Comparison of ENCODE assay signal across 24 mouse cellular contexts in genomic region chr17:53659230-53659629, GRCm38 (mm10). TPM values are rescaled to one million over a fixed set of nuclear protein-coding genes. Genes with fewer than 3 reads are reported as not detected.
DNase-seq lines count a peak whose midpoint lies in the region; ATAC-seq and TF ChIP-seq lines count a peak whose summit lies in the region.
"Had no signal": no experiment of that assay in that cellular context is flagged by ENCODE, and none has a peak within 500 bp of the region (broad histone marks: within the 10 kb centered on the region; RNA-seq: fewer than 3 reads in every experiment).

No protein-coding gene starts in this region.

- peaks cover 33% of the 10 kb centered on the region for H3K36me3 ChIP-seq in forebrain, embryonic 14.5 days (ENCODE audit: control insufficient read depth, insufficient read depth, low read length)
- H3K36me3 ChIP-seq in forebrain, embryonic 16.5 days (ENCODE audit: control insufficient read depth, insufficient read depth) = no peaks in the 10 kb centered on the region
- peaks cover 9% of the 10 kb centered on the region; the same call in 1 of the 2 replicates for H3K36me3 ChIP-seq in midbrain, embryonic 15.5 days (replicated peaks)
- peaks cover 45% of the 10 kb centered on the region for H3K36me3 ChIP-seq in midbrain, embryonic 13.5 days
- H3K36me3 ChIP-seq: intestine, embryonic 15.5 days had no signal

- H3K27me3 ChIP-seq in forebrain, embryonic 14.5 days (replicated peaks; ENCODE audit: control insufficient read depth, insufficient read depth, low read length) = no peaks in the 10 kb centered on the region
- H3K27me3 ChIP-seq in forebrain, embryonic 16.5 days (replicated peaks; ENCODE audit: control insufficient read depth, insufficient read depth, low read length) = no peaks in the 10 kb centered on the region
- H3K27me3 ChIP-seq in midbrain, embryonic 15.5 days (replicated peaks) = no peaks in the 10 kb centered on the region
- no peaks in the 10 kb centered on the region for H3K27me3 ChIP-seq in midbrain, embryonic 13.5 days
- H3K27me3 ChIP-seq: CH12.LX; embryonic facial prominence, embryonic 13.5 days; heart, embryonic 12.5 days; heart, embryonic 15.5 days; hindbrain, embryonic 13.5 days; intestine, embryonic 15.5 days; Patski had no signal

- TF ChIP-seq POLR2A in brain, embryonic 14.5 days (IDR thresholded peaks at IDR 0.05; ENCODE audit: borderline replicate concordance, extremely low read depth, insufficient read depth, insufficient read length, poor library complexity, severe bottlenecking) = no peak

- no peak overlapping the region for H3K4me3 ChIP-seq in forebrain, embryonic 14.5 days (ENCODE audit: low read depth, low read length)
- no peak overlapping the region for H3K4me3 ChIP-seq in forebrain, embryonic 16.5 days (replicated peaks; ENCODE audit: low read length)
- no peak overlapping the region for H3K4me3 ChIP-seq in midbrain, embryonic 15.5 days
- no peak overlapping the region for H3K4me3 ChIP-seq in midbrain, embryonic 13.5 days (replicated peaks)
- no peak overlapping the region for H3K4me3 ChIP-seq in left cerebral cortex, adult 2 months
- H3K4me3 ChIP-seq: embryonic facial prominence, embryonic 10.5 days; embryonic facial prominence, embryonic 13.5 days; erythroblast, embryonic 14.5 days; heart, embryonic 12.5 days; heart, embryonic 15.5 days; hindbrain, embryonic 10.5 days; hindbrain, embryonic 13.5 days; intestine, embryonic 15.5 days had no signal

- intact Hi-C loops in left cerebral cortex, adult 2 months (cut with DNase I) = no loop called here

- ATAC-seq in forebrain, embryonic 14.5 days = 0 out of 2 replicates have a peak, but pooled peaks have one; percentile 32
- ATAC-seq in forebrain, embryonic 16.5 days = no peak
- peak; percentile 54 for ATAC-seq in midbrain, embryonic 15.5 days (replicated peaks)
- ATAC-seq in midbrain, embryonic 13.5 days = no peak
- ATAC-seq: intestine, embryonic 15.5 days; Patski had no signal

- WGBS in forebrain, embryonic 14.5 days = 31% methylated on average over 8 of the region's 8 CpGs
- WGBS in forebrain, embryonic 16.5 days = 36% methylated on average over 8 of the region's 8 CpGs
- 64% methylated on average over 8 of the region's 8 CpGs for WGBS in midbrain, embryonic 15.5 days
- 79% methylated on average over 8 of the region's 8 CpGs for WGBS in midbrain, embryonic 13.5 days

- no peaks in the 10 kb centered on the region for H3K9me3 ChIP-seq in forebrain, embryonic 14.5 days (replicated peaks; ENCODE audit: control insufficient read depth, low read length)
- no peaks in the 10 kb centered on the region for H3K9me3 ChIP-seq in forebrain, embryonic 16.5 days (ENCODE audit: control insufficient read depth, low read length)
- H3K9me3 ChIP-seq in midbrain, embryonic 15.5 days = no peaks in the 10 kb centered on the region
- H3K9me3 ChIP-seq in midbrain, embryonic 13.5 days = no peaks in the 10 kb centered on the region
- H3K9me3 ChIP-seq: embryonic facial prominence, embryonic 10.5 days; embryonic facial prominence, embryonic 13.5 days; G1E; heart, embryonic 12.5 days; heart, embryonic 15.5 days; hindbrain, embryonic 10.5 days; hindbrain, embryonic 13.5 days; intestine, embryonic 15.5 days had no signal

- H3K4me1 ChIP-seq in forebrain, embryonic 14.5 days (ENCODE audit: control insufficient read depth, insufficient read depth, low read length) = peaks cover 5% of the 10 kb centered on the region; the same call in 1 of the 2 replicates
- H3K4me1 ChIP-seq in forebrain, embryonic 16.5 days (replicated peaks; ENCODE audit: control insufficient read depth, insufficient read depth, low read length) = peaks cover 13% of the 10 kb centered on the region
- H3K4me1 ChIP-seq in midbrain, embryonic 15.5 days = peaks cover 15% of the 10 kb centered on the region
- H3K4me1 ChIP-seq in midbrain, embryonic 13.5 days (replicated peaks) = peaks cover 22% of the 10 kb centered on the region; the same call in 1 of the 2 replicates
- H3K4me1 ChIP-seq: embryonic facial prominence, embryonic 10.5 days; embryonic facial prominence, embryonic 13.5 days; heart, embryonic 15.5 days; hindbrain, embryonic 10.5 days; hindbrain, embryonic 13.5 days; intestine, embryonic 15.5 days had no signal

- H3K4me2 ChIP-seq in forebrain, embryonic 14.5 days (ENCODE audit: low read length) = no peak overlapping the region
- no peak overlapping the region for H3K4me2 ChIP-seq in forebrain, embryonic 16.5 days (ENCODE audit: low read length)
- no peak overlapping the region for H3K4me2 ChIP-seq in midbrain, embryonic 15.5 days
- no peak overlapping the region for H3K4me2 ChIP-seq in midbrain, embryonic 13.5 days (replicated peaks)
- H3K4me2 ChIP-seq: embryonic facial prominence, embryonic 13.5 days; heart, embryonic 12.5 days; heart, embryonic 15.5 days; hindbrain, embryonic 13.5 days; intestine, embryonic 15.5 days had no signal

- no peak overlapping the region for H3K9ac ChIP-seq in forebrain, embryonic 14.5 days (ENCODE audit: low read length)
- H3K9ac ChIP-seq in forebrain, embryonic 16.5 days (replicated peaks; ENCODE audit: low read depth, low read length) = no peak overlapping the region
- no peak overlapping the region; the same call in 1 of the 2 replicates for H3K9ac ChIP-seq in midbrain, embryonic 15.5 days
- H3K9ac ChIP-seq in midbrain, embryonic 13.5 days (replicated peaks) = no peak overlapping the region
- H3K9ac ChIP-seq: embryonic facial prominence, embryonic 13.5 days; heart, embryonic 12.5 days; heart, embryonic 15.5 days; hindbrain, embryonic 13.5 days; intestine, embryonic 15.5 days had no signal

- no peak for TF ChIP-seq CTCF in brain, embryonic 14.5 days (IDR thresholded peaks at IDR 0.05; ENCODE audit: borderline replicate concordance, extremely low read depth, insufficient read depth, insufficient read length)
- TF ChIP-seq CTCF in left cerebral cortex, adult 2 months (IDR thresholded peaks at IDR 0.05) = no peak

- H3K27ac ChIP-seq in forebrain, embryonic 14.5 days (ENCODE audit: low read depth, low read length) = no peak overlapping the region
- no peak overlapping the region for H3K27ac ChIP-seq in forebrain, embryonic 16.5 days (ENCODE audit: low read length)
- H3K27ac ChIP-seq in midbrain, embryonic 15.5 days = no peak overlapping the region
- H3K27ac ChIP-seq in midbrain, embryonic 13.5 days = no peak overlapping the region
- H3K27ac ChIP-seq in left cerebral cortex, adult 2 months = no peak overlapping the region
- H3K27ac ChIP-seq: embryonic facial prominence, embryonic 10.5 days; embryonic facial prominence, embryonic 13.5 days; heart, embryonic 15.5 days; hindbrain, embryonic 10.5 days; intestine, embryonic 15.5 days had no signal

- DNase-seq in forebrain, embryonic 14.5 days (ENCODE audit: low spot score) = no peak
- peak; percentile 17 for DNase-seq in brain, embryonic 14.5 days (ENCODE audit: low read depth)
- no peak for DNase-seq in left cerebral cortex, adult 2 months (ENCODE audit: extremely low spot score in 1 of 2, low spot score in 2 of 2)
- DNase-seq: B cell, adult 2 months; cerebellum, adult 9-11 months; embryo, embryonic 11 days; gastrocnemius, postnatal 25 days; heart, adult 18-20 months; heart, postnatal 36 days had no signal

RNA-seq across cellular contexts. Expression of gene Sgo1, which starts 29.9 kb away (rescaled TPM):
- 20.3 and 22.9 TPM in 2 replicates for polyA plus RNA-seq in forebrain, embryonic 14.5 days (2014; fragmentation: Nextera tagmentation; extraction: Ambion mirVana)
- 11.1 and 13.4 TPM in 2 replicates for polyA plus RNA-seq in forebrain, embryonic 16.5 days (2015; fragmentation: Nextera tagmentation; extraction: Ambion mirVana)
- polyA plus RNA-seq in midbrain, embryonic 15.5 days (2015; fragmentation: Nextera tagmentation; extraction: Ambion mirVana) = 4.1 and 4.7 TPM in 2 replicates
- polyA plus RNA-seq in midbrain, embryonic 13.5 days (2015; fragmentation: Nextera tagmentation; extraction: Ambion mirVana) = 16.7 and 17.6 TPM in 2 replicates
- polyA plus RNA-seq in brain, embryonic 14.5 days (2012; rRNA removed) = 5.3 and 10.2 TPM in 2 replicates
- under 1 TPM in 1 of 2 experiments, not detected in 1; 0.12 TPM for total RNA-seq in left cerebral cortex, adult 2 months (2021)
- total RNA-seq: gastrocnemius, adult 8-10 months had no signal

Comparison
In these comparisons a context has a peak if more than half of its experiments do, and no peak if none do; other contexts are left out.
1. ATAC-seq: peak in forebrain, embryonic 14.5 days (single experiment) and midbrain, embryonic 15.5 days (single experiment); none in forebrain, embryonic 16.5 days (single experiment) and midbrain, embryonic 13.5 days (single experiment).